Mouse (Mus musculus) stomach, embryonic 14.5 days (tissue): Measurements from ENCODE around the gene Pomt2. TPM values are rescaled to one million over a fixed set of nuclear protein-coding genes. Genes with fewer than 3 reads are reported as not detected.
A peak's percentile ranks its signal among the peaks of the same experiment; 100 is the strongest.
"Not testable (repeated sequence)": the region's sequence is repeated elsewhere in the genome, so short reads cannot be mapped to it uniquely, and the experiment has no call there.

Experiments used
- ATAC-seq: fragments of 200-750 bp; cut with Nextera tagmentation; 2 replicates; pipeline ENCODE4 v1.8.0; 2017; ENCODE audit warnings: low read depth, moderate TSS enrichment; ENCODE audit not compliant: insufficient number of reproducible peaks, insufficient read depth, low FRiP score
- H3K27ac ChIP-seq: fragments of 300-500 bp; sonication (generic); 2 replicates; pipeline ENCODE4 v1.5.1; 2014; ENCODE audit warnings: mild to moderate bottlenecking, low read length, moderate library complexity, mixed read lengths
- H3K27me3 ChIP-seq: fragments of 300-500 bp; sonication (generic); 2 replicates; pipeline ENCODE4 v1.6.1; 2014; ENCODE audit warnings: low read length, control low read depth, mixed read lengths; ENCODE audit not compliant: control insufficient read depth, insufficient read depth
- H3K36me3 ChIP-seq: fragments of 300-500 bp; sonication (generic); 2 replicates; pipeline ENCODE4 v1.6.1; 2014; ENCODE audit warnings: mild to moderate bottlenecking, control low read depth, low read length, moderate library complexity, mixed read lengths; ENCODE audit not compliant: control insufficient read depth, insufficient read depth
- H3K4me1 ChIP-seq: fragments of 300-500 bp; sonication (generic); 2 replicates; pipeline ENCODE4 v1.6.1; 2014; ENCODE audit warnings: low read length, control low read depth, mixed read lengths; ENCODE audit not compliant: control insufficient read depth, insufficient read depth
- H3K4me2 ChIP-seq: fragments of 300-500 bp; sonication (generic); replicated peaks from 2 replicates; pipeline ENCODE4 v1.6.1; 2014; ENCODE audit warnings: low read depth, low read length, control low read depth
- H3K4me3 ChIP-seq: fragments of 300-500 bp; sonication (generic); 2 replicates; pipeline ENCODE4 v1.5.1; 2014; ENCODE audit warnings: low read depth, low read length, control low read depth
- H3K9ac ChIP-seq: fragments of 300-500 bp; sonication (generic); replicated peaks from 2 replicates; pipeline ENCODE4 v1.6.1; 2014; ENCODE audit warnings: low read depth, mild to moderate bottlenecking, control low read depth, low read length, moderate library complexity, mixed read lengths
- H3K9me3 ChIP-seq: fragments of 300-500 bp; sonication (generic); 2 replicates; pipeline ENCODE4 v1.6.1; 2016; ENCODE audit warnings: low read depth, low read length, control low read depth; ENCODE audit not compliant: control insufficient read depth
- WGBS: fragments of 180-500 bp; shearing (Covaris S2); extraction: QIAGEN DNeasy Blood & Tissue Kit; methylation state at CpG from one replicate; pipeline ENCODE4 v1.1.7; 2014; 5-methylcytosine and 5-hydroxymethylcytosine counted together
- polyA plus RNA-seq: library from polyadenylated mRNA; unstranded; fragments of >200 nt; fragmentation: Nextera tagmentation; extraction: Ambion mirVana; gene quantifications from 2 replicates; pipeline ENCODE4 v1.2.1, GENCODE M21; 2014

The Pomt2 gene
- polyA plus RNA-seq, 1 experiment from 2014 or later, result 18.7 TPM

DNA sequence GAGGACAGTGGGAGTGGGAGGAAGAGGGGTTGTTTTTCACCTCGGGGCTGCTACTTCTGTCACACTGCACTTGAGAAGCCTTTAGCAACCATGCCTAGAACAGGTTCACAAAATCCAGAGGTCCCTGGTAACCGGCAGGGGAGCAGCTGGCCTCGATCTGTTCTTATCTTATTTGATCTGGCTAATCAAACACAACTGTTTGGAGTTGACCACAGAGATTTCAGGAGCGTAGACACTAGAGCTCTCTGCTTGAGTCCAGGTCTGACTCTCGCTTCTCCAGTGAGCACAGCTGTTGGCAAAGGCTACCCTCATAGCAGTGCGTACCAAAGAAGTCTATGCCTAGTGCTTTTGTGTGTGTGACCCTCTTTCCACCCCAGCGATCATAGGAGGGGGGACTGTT is 10.3 kb upstream of the Pomt2 start:
- ATAC-seq, result peak; percentile 23; the same call in 1 of the 2 replicates
- Histone ChIP-seq H3K36me3 (peaks cover 4% of the 10 kb centered on the region; the same call in 1 of the 2 replicates), H3K27me3 (no peaks in the 10 kb centered on the region), H3K9me3 (no peaks in the 10 kb centered on the region), H3K4me3 (no peak overlapping the region), H3K4me1 (no peaks in the 10 kb centered on the region), H3K9ac (no peak overlapping the region), H3K4me2 (no peak overlapping the region), H3K27ac (no peak overlapping the region)
- WGBS, result 58% methylated on average over 7 of the region's 7 CpGs

DNA sequence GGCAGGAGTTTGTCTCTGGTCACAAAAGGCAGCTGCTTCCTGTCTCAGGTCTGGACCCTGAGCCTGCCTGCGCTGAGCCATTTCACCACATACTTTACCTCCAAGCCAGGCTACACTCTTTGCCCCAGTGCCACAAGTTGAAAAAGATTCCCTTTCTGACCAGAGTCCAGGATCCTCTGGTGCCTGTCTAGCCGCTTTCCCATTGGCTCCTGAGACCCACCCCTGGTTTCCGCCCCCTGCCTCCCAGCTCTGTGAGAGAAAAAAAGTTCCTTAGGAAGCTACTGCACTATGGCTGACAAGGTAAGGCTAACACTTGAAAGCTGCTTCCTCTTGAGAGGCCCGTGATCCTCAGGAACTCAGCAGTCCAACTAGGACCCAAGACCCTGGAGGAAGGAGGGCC is 9.6 kb upstream of the Pomt2 start:
- no peak overlapping the region for H3K4me2 ChIP-seq
- no peaks in the 10 kb centered on the region for H3K27me3 ChIP-seq
- no peak overlapping the region for H3K9ac ChIP-seq
- H3K36me3 ChIP-seq, result peaks cover 4% of the 10 kb centered on the region; the same call in 1 of the 2 replicates
- H3K27ac ChIP-seq, result no peak overlapping the region
- no peaks in the 10 kb centered on the region for H3K4me1 ChIP-seq
- no peaks in the 10 kb centered on the region for H3K9me3 ChIP-seq
- WGBS, result 47% methylated on average over 4 of the region's 4 CpGs
- peak; percentile 56; the same call in 1 of the 2 replicates for ATAC-seq
- no peak overlapping the region for H3K4me3 ChIP-seq

DNA sequence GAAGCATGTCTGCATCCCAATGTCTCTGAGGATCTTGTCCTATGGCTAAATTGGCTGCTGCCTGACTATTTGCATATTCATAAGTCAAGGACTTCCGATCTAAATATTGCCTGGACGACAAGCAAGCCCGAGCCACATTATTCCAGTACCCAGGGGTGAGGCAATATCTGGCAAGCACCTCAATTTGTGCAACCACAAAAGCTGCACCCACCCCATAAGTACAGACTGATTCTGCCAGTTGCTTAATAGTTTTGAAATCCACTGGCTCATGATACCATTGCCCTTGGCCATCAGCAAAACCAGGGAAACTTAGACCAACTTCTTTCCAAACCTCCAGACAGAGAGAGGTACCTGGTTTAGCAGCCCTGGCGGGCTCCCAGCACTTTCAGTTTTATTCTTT is 6.7 kb upstream of the Pomt2 start:
- not testable (repeated sequence) for H3K36me3 ChIP-seq, H3K9me3 ChIP-seq, ATAC-seq, H3K9ac ChIP-seq, H3K4me2 ChIP-seq, H3K4me1 ChIP-seq, H3K27me3 ChIP-seq, H3K4me3 ChIP-seq, H3K27ac ChIP-seq
- 94% methylated on average over 4 of the region's 4 CpGs for WGBS

DNA sequence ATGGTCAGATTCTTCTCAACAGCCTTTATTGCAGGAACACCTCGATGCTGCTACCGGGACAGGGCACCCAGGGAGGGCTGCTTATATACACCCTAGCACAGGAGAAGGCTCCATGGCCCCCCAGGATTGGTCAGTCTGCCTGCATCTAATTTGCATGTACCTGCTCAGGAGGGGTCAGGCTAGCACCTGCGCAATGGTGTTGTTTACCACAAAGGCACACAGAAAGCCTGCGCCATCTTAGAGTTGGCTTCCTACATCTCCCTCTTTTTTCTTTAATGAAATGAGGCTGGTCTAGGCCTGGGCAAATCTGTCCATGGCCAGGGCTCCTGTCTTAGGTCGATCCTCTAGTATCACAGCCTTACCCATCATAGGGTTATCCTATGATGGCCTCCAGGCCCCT is 1.7 kb upstream of the Pomt2 start:
- no peaks in the 10 kb centered on the region for H3K36me3 ChIP-seq

DNA sequence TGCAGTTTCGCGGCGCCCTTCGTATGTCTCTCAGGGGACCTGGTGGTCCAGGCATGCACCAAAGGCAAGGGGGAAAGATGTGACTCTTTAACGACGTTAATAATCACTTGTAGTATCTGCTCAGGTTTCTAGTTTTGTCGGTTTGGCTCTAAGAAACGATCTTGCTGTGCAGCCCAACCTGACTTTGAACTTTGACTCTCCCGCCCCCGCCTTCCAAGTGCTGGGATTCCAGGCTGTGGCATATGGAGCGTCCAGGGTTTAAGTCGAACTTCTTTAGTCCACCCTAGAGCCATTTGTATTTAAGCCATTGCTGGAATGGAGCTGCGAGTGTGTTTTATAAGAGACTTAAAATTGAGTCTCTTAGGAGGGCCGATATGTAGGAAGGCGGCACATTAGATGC is 368 bp upstream of the Pomt2 start:
- Histone ChIP-seq H3K4me3 (peak overlapping the region; percentile 63), H3K4me2 (peak overlapping the region; percentile 66), H3K9ac (peak overlapping the region; percentile 74), H3K27ac (peak overlapping the region; percentile 93), H3K27me3 (no peaks in the 10 kb centered on the region), H3K4me1 (no peaks in the 10 kb centered on the region), H3K9me3 (no peaks in the 10 kb centered on the region; the same call in 1 of the 2 replicates), H3K36me3 (no peaks in the 10 kb centered on the region)
- ATAC-seq, result no peak
- WGBS, result 20% methylated on average over 15 of the region's 15 CpGs

More for the DNA sequence above, 1.7 kb upstream of the Pomt2 start:
- H3K4me2 ChIP-seq, result no peak overlapping the region
- no peaks in the 10 kb centered on the region for H3K27me3 ChIP-seq
- no peak for ATAC-seq
- H3K4me1 ChIP-seq, result no peaks in the 10 kb centered on the region
- H3K27ac ChIP-seq, result no peak overlapping the region
- no peak overlapping the region for H3K4me3 ChIP-seq
- H3K9me3 ChIP-seq, result no peaks in the 10 kb centered on the region; the same call in 1 of the 2 replicates
- 97% methylated on average over 5 of the region's 5 CpGs for WGBS
- H3K9ac ChIP-seq, result no peak overlapping the region

DNA sequence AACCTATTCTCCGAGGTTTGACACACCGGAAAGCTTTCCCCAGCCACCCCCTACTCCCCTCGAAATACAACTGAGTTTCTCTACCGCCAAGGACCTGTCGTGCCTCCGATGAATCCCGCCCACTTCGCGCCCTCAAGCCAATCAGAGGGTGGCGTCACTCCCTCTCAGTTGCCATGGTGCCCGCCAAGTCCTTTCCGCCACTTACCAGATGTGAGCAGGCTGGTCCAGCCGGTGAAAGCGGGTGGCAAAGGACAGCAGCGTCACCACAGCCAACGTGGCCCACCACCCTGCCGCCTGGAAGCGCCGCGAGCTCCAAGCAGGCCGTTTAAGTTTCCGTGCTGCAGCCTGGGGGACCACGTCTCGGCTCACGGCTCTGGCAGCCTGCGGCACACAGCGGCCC is 802 bp downstream of the Pomt2 start, which contains the start of gene Gstz1:
TSS of gene Gstz1 (plus strand) at position 200 of the 400 bp plus-strand sequence.
- no peaks in the 10 kb centered on the region for H3K36me3 ChIP-seq
- H3K27me3 ChIP-seq, result no peaks in the 10 kb centered on the region
- no peaks in the 10 kb centered on the region; the same call in 1 of the 2 replicates for H3K9me3 ChIP-seq
- ATAC-seq, result peak; percentile 87
- peak within 1 kb of the TSS; percentile 66 for H3K4me2 ChIP-seq
- H3K4me1 ChIP-seq, result no peaks in the 10 kb centered on the region
- peak within 1 kb of the TSS; percentile 63 for H3K4me3 ChIP-seq
- WGBS, result under 1% methylated on average over 27 of the region's 27 CpGs
- H3K27ac ChIP-seq, result peak within 1 kb of the TSS; percentile 93
- peak within 1 kb of the TSS; percentile 74 for H3K9ac ChIP-seq

DNA sequence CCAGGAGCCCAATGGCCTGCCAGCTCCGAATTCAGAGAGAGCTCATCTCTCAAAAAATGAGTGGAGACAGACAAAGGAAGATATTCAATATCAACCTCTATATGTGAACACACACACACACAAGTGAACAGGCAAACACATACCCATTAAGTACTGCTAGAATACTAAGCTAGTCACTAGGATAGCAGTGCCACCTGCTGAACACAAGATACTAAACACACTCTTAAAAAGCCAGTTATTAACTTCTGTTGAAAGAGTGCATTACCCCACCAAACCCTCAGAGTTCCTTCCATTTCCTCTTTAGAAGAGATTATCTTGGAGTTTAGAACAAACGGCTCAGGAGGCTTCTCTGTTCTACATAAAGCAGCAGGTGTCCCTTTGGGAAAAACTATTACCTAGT is 5.6 kb downstream of the Pomt2 start:
- no peak overlapping the region for H3K4me3 ChIP-seq
- peaks cover 5% of the 10 kb centered on the region; the same call in 1 of the 2 replicates for H3K36me3 ChIP-seq
- H3K9ac ChIP-seq, result no peak overlapping the region
- H3K4me2 ChIP-seq, result no peak overlapping the region
- WGBS, result 78% methylated on average over 2 of the region's 2 CpGs
- no peak overlapping the region for H3K27ac ChIP-seq
- no peaks in the 10 kb centered on the region for H3K9me3 ChIP-seq
- H3K27me3 ChIP-seq, result no peaks in the 10 kb centered on the region
- ATAC-seq, result no peak
- H3K4me1 ChIP-seq, result no peaks in the 10 kb centered on the region

DNA sequence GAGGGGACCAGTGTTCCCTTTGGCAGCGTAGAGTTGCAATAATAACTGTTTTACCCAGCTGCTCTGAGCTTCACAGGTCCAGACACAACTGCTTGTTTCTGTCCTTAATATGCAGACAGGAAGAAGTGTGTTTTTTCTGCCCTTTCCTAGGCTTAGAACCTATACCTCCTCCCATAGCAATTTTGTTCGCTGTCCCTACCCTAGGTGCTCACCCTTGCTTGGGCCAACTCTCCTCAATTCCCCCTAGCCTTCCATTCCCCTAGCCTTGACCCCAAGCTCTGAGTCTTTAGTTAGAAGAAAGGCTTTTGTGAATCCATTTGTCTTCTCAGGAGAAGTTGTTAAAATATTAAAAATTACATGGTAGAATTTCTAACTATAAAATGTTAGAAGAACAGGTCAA is 9.0 kb downstream of the Pomt2 start:
- no peak overlapping the region for H3K4me3 ChIP-seq
- H3K9me3 ChIP-seq, result no peaks in the 10 kb centered on the region
- ATAC-seq, result no peak
- H3K4me1 ChIP-seq, result no peaks in the 10 kb centered on the region
- 79% methylated on average over 2 of the region's 2 CpGs for WGBS
- H3K9ac ChIP-seq, result no peak overlapping the region
- H3K4me2 ChIP-seq, result no peak overlapping the region
- no peaks in the 10 kb centered on the region for H3K27me3 ChIP-seq
- peaks cover 5% of the 10 kb centered on the region; the same call in 1 of the 2 replicates for H3K36me3 ChIP-seq
- H3K27ac ChIP-seq, result no peak overlapping the region

DNA sequence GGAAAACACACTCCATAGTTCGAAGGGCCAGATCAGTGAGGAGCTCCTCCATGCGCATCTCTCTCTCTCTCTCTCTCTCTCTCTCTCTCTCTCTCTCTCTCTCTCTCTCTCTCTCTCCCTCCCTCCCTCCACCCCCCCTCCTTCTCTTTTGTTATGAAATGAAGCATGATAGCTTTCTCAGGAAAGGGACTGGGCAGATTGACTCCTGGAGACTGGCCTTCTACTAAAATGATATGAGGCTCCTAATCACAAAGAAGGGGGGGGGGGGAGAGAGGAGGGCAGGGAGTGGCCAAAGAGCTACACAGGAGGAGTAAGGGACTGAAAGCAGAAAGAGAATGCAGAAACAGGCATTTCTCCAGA is 9.4 kb downstream of the Pomt2 start:
- Histone ChIP-seq H3K9me3 (no peaks in the 10 kb centered on the region), H3K4me1 (no peaks in the 10 kb centered on the region), H3K4me2 (no peak overlapping the region), H3K27me3 (no peaks in the 10 kb centered on the region), H3K36me3 (peaks cover 9% of the 10 kb centered on the region), H3K9ac (no peak overlapping the region), H3K27ac (no peak overlapping the region), H3K4me3 (no peak overlapping the region)
- ATAC-seq, result no peak
- WGBS, result 83% methylated on average over 2 of the region's 2 CpGs
